Mouse (Mus musculus): ENCODE measurements around the gene Sorbs1.
A peak's percentile ranks its signal among the peaks of the same experiment; 100 is the strongest.

Gene Sorbs1

DNA sequence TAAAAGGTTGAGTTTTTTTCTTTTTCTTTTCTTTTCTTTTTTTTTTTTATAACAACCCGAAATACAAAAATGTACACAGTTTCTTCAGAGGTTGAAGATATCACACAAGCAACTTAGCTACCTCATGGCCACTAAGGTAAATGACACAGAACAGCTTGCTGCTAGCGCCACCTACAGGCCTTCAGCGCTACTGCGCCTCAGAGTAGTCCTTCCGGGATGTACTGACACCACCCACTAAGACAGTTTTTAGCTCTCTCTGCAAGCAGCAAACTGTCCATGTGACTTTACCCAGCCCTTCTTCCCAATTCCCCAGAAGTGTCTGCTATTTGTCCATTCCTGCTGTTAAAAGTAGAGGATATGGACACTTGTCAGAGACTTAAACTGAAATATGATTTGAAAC is 167.9 kb downstream of the Sorbs1 start:
- peak; percentile 81 for DNase-seq (ENCODE audit: low spot score)

DNA sequence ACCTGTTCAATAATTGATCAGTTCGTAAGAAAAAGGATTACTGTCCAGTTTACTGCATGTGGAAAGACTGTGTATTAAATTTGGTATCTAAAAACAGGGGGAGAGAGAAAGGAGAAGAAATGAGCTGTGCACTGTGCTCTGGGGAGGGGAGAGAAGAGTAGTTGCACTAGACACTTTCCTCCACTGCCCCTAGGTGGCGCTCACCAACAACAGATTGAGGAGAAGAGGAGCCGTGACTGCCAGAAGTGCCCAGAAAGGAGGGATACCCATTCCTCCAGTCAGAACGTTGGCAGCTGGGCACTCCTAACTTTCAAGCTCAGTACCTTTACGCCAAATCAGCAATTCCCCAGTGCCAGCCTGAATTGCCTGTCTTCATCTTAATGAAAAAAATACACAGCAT is 170.6 kb downstream of the Sorbs1 start:
- DNase-seq (ENCODE audit: low spot score) = peak; percentile 91

DNA sequence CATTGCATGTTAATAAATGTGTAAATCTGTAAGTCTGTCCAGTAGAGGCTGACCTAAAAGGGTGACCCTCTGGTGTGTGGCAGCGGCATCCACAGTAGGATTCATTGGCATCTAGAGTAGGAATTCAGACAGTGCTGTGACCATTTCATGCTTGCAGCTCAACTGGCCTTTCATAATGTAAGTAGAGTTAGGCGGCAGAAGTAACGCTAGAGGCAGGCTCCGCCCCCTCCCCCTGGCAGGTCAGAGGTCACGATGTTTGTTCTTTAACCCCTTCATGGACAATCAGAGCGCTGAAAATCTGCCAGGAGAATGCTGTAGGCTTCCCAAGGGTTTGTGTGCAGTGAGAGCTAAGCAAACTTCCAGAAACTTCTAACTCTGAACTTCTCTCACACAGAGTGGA is 172.4 kb downstream of the Sorbs1 start:
- peak; percentile 79 for DNase-seq (ENCODE audit: low spot score)

DNA sequence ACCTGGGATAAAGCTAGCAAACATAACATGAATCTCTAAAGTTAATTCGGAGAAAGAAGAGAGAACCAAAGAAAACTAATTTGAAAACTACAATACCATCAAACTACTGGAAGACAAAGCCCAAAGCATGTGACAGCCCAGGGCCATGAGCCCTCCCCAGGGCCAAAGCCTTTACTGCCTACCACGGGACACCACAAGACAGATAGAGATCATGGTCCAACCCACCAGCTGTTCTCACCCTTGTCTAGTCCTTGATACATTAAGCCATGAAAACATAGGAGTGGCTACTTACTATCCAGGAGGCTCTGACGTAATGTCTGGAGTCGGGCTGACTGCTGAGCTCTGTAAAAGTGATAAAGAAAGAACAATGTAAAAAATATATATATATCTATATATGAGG is 176.9 kb downstream of the Sorbs1 start:
- no peak for DNase-seq (ENCODE audit: low spot score)

DNA sequence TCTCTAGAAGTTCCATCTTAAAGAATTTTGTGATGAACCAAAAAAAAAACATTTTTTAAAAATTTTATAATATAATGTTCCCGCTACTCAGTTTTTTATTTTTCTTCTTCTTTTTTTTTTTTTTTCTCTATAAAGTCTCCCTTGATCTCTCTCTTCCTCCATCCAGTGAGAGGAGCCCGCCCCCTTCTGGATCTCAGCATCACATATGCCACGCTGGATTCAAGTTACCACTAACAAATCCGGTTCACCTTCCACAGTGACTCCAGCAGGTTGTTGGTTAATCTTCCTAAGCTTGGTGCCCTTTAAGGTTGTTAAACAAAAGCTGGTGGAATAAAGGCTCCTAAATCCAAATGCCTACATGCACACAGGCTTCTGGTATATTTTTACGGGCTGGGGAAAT is 179.7 kb downstream of the Sorbs1 start:
- DNase-seq (ENCODE audit: low spot score) = peak; percentile 41

DNA sequence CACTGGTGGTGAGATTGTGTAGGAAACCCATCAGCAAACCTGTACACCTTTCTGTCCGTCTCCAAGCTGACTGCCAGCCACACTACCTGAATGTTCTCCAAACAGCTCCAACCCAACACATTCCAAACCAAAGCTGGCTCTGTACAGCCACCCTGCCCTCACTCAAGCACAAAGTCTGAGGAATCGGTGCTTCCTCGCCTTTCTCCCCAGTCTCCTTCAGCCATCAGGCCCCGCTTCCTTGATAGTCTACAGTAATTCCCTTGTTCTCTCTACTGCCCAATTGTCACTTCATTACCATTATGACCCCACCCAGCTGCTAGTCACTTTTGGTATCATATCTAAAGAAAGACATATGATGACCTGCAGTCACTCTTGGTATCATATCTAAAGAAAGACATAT is 180.5 kb downstream of the Sorbs1 start:
- DNase-seq (ENCODE audit: low spot score) = no peak

DNA sequence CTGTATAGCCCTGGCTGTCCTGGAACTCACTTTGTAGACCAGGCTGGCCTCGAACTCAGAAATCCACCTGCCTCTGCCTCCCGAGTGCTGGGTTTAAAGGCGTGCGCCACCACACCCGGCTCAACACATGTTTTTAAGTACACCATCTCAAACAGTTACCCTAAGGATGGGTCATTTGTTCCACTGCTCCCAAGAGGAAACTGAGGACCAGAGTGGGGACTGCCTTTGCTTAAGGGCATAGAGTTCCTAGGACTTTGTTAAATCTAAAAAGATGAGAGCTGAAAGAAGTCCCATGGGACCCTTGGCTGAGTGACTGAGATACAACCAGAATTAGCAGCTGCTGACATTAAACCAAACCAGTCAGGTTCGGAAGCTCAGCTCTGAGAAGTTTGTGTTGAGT is 181.3 kb downstream of the Sorbs1 start:
- no peak for DNase-seq (ENCODE audit: low spot score)

DNA sequence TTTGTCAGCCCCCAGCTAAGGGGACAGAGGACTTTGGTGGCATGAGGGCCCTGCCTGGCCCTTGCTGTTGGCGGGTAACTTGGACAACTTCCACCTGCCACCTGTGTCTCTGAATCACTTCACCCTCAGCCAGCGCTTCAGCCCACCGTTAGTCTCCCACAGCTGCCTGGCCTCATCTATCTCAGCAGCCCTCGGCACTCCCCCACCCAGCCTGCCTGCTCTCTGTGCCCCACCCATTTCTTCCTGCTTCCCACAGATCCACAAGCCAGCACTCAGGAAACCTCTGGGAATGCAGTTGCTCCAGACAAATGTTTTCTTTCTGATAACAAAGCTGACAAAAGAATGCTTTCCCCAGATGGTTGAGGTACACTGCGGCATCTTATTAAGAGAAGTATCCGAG is 181.7 kb downstream of the Sorbs1 start:
- DNase-seq (ENCODE audit: low spot score) = no peak

DNA sequence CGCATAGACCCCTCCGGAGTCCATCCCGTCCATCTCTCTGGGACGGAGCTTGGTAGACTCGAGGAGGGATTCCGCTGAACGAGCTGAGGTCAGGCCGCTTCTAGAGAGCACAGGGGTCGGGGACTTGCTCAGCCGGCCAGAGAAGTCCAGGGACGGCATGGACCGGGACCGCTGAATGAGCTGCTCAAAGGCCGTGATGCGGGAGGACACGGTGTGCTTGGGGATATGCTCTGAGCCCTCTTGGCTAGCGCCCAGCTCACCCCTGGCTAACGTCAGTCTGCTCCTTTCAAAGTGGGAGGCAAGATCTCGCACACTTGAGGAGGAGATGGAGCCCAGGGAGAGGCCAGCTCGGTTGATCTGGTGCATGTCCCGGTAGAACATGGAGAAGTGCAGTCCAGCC is 187.5 kb downstream of the Sorbs1 start:
- DNase-seq (ENCODE audit: low spot score) = no peak

DNA sequence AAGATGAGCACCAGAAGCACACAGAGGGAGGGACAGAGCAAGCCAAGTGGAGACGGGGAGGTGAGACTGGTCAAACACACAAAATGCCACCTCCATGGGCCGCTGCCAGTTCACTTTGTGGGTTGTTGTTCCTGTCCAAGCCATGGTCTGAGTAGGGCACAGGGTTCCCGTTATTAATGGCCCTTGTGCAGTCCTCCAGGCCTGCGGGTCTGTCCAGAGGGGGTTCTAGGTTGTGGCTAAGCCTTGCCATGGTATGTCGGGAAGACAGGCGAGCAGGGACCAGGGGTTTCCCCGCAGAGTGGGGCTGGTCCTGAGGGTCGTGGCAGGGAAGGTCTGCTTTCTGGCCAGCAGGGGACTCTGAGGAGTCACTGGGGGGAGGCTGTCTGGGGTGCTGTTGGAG is 188.2 kb downstream of the Sorbs1 start:
- DNase-seq (ENCODE audit: low spot score) = no peak

DNA sequence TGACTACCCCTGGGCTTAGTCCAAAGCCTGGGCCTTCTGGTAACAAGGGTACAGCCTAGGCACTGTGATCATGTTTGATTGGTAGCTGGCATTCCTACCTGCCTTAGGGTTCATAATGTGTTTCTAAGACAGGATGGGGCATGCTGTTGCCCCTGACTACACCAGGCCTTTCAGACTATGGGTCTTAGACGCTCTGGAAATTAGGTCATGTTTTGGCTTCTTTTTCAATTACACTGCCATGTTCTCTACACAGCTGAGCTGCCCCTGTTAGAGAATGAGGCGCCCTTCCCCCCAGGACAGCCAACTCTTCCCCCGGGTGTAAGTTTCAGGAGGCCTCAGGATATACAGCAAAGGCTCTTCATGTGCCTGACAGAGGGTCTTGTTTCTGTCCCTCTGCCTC is 191.4 kb downstream of the Sorbs1 start:
- no peak for DNase-seq (ENCODE audit: low spot score)

DNA sequence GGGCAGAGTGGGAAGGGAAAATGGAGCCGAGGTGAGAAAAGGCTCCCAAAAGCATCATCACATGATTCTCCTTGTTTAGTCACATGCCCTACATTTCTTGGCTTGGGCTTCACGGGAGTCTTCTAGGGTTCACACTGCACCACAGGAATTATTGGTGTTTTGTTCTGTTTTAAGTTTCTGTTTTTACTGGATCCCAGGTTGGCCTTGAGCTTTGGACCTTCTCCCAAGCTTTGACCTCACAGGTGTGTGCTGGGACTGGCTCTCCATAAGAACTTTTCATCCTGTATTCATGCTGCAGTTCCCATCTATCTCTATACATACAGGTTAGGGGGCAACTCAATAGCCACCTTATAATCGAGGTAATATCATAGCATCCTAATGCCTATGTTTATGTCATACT is 194.4 kb downstream of the Sorbs1 start:
- DNase-seq (ENCODE audit: low spot score) = no peak

DNA sequence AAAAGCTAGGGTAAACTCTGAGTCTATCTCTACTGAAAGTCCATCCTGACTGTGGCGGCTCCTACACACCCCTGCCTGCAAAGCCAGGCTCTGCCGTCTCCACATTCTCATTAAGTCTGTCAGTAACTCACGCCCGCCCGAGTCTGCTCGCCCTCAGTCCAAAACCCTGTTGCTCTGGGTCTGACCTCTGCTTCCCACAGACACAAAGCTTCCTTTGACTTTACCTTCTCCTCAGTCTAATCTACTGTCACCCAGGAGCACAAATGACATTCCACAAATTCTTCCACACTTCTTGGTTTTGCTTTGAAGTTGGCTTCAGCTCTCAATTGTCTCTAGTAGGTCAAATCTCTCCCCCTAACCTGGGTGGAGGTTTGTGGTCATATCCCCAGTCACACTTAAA is 195.1 kb downstream of the Sorbs1 start:
- peak; percentile 59 for DNase-seq (ENCODE audit: low spot score)

DNA sequence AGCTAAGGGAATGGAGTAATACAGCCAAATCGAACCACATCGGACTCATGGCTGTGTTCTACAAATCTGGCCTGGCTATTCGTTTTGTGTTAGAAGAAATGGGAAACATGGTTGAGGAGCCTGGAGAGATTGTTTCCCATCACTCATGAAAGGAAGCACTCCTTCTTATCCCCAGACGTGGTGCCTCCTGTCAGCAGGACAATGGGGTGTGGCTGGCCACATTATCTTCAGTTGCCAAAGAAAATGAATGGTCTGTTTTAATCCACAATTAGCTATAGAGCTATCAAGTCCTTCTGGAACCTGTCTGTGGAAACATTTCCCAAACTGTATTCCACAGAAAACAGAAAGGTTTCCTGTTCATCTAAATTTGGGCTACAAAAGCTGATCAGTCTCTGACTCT is 196.6 kb downstream of the Sorbs1 start:
- no peak for DNase-seq (ENCODE audit: low spot score)

DNA sequence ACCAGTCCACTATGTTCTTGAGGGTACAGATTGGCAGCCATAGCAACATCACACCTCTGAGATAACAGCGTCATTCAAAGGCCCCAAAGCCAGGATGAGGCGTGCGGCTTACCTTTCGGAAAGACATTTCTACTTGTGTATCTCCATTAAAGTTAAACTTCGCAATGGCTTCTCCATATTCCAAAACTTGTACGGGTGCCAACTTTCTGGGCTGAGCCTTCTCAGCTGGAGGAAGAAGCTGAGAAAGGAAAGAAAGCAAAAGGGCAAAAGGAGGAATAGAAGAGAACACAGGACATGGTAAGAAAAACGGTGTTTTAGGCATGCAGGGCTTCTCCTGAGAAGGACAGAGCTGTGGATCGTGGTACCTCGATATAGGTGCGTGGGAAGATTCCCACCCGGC is 199.3 kb downstream of the Sorbs1 start:
- DNase-seq (ENCODE audit: low spot score) = no peak

DNA sequence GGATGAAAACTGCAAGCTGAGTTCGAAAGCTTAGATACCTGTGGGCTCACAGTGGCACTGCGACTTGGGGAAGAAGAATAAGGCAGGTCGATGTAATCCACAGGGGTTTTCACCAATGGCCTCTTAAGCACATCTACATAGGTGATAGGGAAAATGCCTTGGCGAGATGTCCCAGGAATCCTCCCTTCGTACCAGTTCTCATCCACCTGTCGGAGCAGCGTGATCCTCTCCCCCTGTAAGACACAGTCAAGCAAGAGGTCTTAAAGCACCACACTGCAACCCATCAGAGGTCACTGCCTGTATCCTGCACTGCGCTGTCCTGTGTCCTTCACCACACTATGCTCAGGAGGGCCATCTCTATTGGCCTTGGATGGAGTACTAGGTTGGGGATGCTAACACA is 201.9 kb downstream of the Sorbs1 start:
- DNase-seq (ENCODE audit: low spot score) = no peak

DNA sequence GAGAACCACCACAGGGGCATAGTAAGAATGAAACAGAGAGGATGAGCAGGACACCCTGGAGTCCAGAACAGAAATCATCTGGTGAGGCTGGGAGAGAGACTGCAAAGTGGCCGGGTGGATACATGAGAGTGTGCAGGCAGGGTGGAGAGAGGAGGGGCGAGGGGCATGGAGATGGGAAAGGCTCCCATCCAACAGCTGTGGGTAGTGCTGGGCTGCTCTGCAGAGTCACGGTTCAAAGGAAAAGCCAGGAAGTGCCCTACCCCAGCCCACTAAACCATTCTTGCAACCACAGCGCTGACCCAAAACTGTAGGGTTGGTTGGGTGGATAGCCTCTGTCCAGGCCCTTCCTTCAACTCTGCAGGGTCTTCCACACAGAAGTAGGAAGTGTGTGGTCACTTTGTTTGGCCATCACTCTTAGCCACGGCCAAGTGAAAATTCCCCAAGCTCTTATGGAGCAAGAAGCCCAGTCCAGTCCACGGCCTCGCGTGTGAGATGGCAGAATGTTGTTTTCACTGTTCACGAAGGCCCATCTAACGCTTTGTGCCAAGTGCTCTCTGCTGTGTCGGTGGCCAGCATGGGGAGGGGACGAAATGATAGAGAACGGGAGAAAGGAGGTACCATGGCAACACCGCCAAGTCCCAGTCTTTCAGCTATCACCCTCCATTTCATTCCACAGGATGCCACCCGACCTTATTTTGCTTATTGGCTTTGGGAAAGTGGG is 203.0 kb downstream of the Sorbs1 start:
- DNase-seq (ENCODE audit: low spot score) = no peak

DNA sequence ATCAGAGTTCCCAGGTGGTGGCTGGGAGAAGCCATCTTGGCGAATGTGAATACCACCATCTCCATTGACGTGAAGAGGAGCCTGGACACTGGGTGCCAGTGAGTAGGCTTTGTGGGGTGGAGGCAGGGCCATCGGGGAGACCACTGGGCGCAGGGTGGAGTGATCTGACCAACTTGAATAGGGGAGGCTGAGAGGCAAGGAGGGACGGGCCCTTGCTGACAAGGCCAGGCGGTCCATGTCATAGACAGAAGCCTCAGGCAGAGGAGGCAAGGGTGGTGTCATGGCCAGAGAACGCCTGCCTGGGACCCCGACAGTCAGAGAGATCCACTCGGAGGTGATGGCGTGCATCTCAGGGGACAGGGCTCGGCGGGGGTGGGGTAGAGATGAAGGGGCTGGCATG is 203.7 kb downstream of the Sorbs1 start:
- no peak for DNase-seq (ENCODE audit: low spot score)

DNA sequence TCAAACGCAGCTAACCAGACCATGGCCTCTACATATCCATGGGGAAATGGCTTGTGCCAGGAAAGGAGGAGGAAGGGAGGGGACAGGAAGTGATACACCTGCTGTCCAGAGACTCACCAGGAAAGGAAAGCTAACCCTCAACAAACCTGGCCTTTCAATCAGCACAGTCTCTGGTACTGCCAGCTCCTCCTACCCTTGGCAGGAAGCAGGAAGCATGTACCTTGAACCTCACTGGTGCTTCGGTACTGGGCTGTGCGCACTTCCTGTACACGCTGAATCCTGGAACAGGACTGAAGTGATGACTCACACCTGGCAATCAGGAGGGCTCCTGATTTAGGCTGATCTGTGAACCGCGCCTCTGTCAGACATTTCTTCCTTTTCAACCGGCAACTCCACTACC is 206.0 kb downstream of the Sorbs1 start:
- no peak for DNase-seq (ENCODE audit: low spot score)

DNA sequence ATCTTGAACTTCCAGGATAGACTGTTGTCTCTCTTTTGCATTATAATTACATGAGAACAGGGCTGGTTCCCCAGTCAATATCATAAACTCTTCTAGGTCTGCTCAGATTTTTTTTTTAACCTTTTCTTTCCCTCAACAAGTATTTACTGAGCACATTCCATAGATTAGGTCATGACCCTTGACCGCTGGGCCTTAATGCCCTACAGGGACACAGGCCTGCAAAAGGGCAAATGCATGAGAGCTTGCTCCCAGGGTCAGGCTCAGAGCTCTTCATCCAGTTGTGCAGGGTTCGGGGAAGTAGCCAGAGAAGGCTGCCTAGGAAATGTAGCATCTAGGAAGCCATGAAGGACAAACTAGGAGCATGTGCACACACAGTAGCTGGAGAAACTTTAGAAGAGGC is 206.9 kb downstream of the Sorbs1 start:
- no peak for DNase-seq (ENCODE audit: low spot score)

DNA sequence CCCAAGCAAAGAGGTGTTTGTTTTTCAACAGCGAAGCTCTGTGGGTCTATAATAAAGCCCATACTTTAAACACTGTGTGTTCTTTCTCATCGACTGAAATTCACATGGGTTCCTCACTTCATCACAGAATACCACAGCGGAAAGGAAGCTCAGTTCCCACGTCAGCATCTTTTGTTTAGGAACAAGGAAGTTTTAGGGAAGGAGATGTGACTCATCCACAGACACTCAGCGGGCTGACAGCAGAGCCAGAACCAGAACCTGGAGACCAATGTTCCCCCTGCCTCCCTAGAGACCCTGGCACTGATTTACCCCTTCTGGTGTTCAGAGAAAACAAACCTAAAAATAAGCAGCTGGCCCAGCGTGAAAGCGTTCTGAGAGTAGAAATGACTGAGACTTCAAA is 208.1 kb downstream of the Sorbs1 start:
- DNase-seq (ENCODE audit: low spot score) = no peak

DNA sequence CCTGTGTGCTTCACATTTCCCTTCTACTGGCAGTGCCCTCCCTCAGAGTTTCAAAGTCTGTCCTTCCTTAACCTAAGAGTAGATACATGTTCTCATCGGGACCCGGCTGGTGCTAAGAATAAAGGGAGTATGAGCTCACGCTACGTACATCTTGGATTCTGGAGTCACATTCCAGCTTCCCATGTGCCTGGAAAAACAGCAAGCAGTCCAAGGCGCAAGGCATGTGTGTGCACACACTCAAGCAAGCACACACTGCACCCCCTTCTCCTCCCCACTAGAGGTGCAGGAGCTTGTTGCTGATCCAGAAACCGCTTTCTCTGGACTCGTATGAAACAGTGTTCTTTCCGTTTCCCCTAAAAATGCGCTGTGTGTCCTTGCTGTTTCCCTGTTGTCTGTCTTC is 210.7 kb downstream of the Sorbs1 start:
- DNase-seq (ENCODE audit: low spot score) = no peak

DNA sequence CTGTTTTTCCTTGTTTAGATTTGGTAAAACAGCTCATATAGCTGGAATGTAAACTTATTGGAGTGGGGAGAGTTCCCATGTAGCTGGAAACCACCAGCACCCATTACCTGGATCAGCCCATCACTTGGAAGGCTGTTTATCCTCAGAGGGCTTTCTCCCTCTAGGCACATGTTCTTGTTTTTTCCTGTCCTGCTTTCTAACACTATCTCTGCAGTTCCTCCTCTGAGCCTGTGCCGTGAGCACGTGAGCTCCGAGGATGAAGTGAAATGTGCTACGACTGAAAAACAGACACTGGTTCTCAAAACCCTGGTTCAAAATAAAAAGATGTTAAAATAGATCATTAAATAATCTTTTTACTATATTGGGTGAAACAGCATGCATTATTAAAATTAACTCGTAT is 211.1 kb downstream of the Sorbs1 start:
- DNase-seq (ENCODE audit: low spot score) = no peak

DNA sequence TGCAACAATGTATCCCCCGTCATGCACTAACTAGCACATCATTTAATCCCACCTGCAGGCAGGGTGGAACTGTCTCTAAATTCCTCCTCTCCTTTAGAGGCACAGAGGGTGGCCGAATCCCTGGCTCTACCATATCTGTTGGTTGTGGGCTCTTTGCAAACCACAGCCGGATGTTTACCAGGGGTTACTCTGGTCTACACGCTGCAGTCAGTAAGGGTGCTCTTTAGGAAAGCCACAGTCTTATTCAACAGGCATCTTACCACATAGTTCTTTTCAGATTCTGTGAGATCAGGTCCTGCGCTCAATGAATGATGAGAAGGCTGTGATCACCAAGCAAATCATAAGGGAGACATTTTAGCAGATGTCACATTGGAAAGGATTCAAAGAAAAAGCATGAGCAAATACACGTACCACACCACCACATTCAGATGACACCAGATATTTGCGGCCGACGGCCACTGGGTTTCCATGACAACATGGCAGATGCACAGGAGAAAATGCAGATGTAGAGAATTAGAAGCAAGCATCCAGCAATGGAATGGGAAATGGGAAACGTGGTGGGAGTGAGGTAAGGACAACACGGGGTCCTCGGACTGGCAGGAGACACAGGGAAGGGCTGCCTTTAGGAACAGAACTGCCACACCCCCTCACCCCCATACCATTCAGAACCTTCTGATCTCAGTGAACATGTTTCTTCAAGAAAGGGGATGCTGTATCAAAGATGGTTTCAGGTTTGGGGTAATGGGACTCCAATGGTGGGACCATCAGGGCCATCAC is 213.4 kb downstream of the Sorbs1 start:
- DNase-seq (ENCODE audit: low spot score) = no peak
